Mouse (Mus musculus): ENCODE results near the gene Gpx3. TPM values are rescaled to one million over a fixed set of nuclear protein-coding genes. Genes with fewer than 3 reads are reported as not detected.
A peak's percentile ranks its signal among the peaks of the same experiment; 100 is the strongest.
"Not testable (repeated sequence)": the region's sequence is repeated elsewhere in the genome, so short reads cannot be mapped to it uniquely, and the experiment has no call there.

The Gpx3 gene
- polyA plus RNA-seq (2017; shearing (Covaris generic)), result 1 to 10 TPM in 1 of 3 experiments, under 1 TPM in 2; 0.67 to 1.6 (median 0.85) TPM

DNA sequence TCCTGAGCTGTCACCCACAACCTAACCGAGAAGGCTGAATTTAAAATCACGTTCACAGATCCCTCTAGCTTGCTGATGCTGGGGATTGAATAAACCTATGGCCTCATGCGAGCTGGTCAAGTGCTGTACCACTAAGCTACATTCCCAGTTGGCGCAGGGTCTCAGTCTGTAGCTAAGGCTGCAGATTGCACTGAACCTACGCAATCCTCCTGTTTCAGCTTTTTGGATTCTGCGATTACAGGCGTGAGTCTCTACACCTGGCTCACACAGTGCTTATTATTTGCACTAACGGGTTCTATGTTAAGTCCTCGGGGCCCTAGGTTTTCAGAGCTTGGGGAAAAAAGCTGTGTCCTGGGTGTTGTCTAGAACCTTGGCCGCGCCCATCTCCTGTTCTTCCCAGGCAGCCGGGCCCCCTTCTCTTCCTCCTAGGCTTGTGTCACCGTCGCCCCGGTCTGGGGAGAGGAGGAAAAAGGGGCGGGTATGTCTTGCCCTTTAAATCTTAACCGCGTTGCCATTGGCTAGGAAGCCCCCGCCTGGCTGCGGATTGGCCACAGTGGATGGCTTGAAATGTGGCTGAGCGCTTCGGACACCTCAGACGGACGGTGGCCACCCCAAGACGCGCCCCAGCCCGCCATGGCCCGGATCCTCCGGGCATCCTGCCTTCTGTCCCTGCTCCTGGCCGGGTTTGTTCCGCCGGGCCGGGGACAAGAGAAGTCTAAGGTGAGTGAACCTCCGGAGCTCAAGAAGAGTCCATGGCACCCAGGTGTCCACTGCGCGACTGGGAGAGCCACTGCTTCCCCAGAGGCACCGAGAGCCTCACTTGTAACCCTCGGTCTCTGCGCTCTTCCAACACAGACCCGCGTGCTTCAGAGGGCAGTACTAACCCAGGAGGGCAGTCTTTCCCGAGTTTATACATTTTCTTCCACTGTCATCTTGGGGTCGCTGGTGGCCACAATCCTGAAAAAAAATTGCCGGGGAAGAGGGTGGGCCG, at the start of gene Gpx3:
Gene Gpx3, plus strand, starts transcription at position 121 of the 991 bp plus-strand sequence.
- ATAC-seq, result no peak

GRCm38 (mm10) chr11:54858880-54859279, 43.4 kb upstream of the Gpx3 start:
- not testable (repeated sequence) for ATAC-seq

GRCm38 (mm10) chr11:54859322-54860165, 42.7 kb upstream of the Gpx3 start:
- no peak for ATAC-seq

- ATAC-seq, result peak; percentile 93
Measured at GRCm38 (mm10) chr11:54860256-54861038, 41.8 kb upstream of the Gpx3 start, which contains the start of gene Lyrm7. Gene Lyrm7, minus strand, starts transcription at chr11:54860916.

- ATAC-seq, result no peak
Measured at GRCm38 (mm10) chr11:54861471-54862420, 40.5 kb upstream of the Gpx3 start.

DNA sequence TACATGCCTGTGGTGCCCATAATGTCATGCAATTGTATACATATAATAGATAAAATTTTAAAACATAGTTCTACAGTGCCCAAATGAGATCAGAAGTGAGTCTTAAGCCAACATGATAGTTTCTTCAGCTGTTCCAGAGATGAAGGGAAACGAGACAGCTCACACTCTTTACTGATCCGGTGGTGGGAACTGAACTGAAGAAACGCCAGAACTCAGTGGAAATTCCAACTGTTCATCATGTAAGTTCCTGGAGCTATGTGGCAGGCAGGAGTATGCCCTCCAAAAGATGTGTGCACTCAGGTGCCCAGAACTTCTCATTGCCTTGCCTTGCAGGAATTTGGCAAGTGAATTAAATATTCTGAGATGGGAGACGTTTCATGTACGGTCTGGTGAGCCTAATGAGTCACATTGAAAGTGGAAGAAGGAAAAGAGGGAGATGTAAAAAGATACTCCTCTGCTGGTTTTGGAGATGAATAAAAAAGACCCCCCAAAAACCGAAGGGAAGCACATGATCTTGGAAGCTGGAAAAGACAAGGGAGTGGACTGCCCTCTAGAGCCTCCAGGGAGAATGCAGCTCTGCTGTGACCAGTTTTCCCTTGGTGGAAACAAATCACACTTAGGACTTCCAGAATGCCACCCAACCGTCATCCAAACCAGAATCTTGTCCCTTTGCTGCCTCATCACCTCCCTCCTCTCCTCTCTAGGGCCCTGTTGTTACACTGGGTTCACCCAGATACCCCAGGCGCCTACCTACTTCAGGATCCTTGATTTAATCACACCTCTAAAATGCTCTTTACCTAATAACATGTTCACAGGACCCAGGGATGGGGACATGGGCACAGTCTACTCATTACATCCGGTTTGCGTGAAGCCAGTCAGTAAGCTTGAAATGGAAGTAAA, 39.4 kb upstream of the Gpx3 start:
- no peak for ATAC-seq

GRCm38 (mm10) chr11:54865330-54866085, 36.7 kb upstream of the Gpx3 start:
- no peak for ATAC-seq

- ATAC-seq, result peak; percentile 86
Measured at GRCm38 (mm10) chr11:54866119-54867048, 35.9 kb upstream of the Gpx3 start, which contains the start of gene Hint1. Gene Hint1, plus strand, starts transcription at chr11:54866383.

DNA sequence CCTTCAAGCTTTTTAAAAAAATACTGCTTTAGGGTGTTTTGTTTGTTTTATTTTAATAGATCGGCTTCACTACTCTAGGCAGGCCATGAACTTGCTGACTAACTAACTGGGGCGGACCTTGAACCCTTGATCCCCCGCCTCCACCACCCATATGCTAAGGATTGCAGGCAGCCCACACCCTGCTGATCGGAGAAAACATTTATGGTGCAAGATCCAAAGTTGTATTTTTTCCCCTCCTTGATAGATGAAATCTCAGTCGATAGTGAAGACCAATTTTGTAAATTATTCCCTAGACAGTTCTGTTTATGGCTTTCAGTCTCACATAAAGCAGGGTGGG, 35.2 kb upstream of the Gpx3 start:
- ATAC-seq, result no peak

DNA sequence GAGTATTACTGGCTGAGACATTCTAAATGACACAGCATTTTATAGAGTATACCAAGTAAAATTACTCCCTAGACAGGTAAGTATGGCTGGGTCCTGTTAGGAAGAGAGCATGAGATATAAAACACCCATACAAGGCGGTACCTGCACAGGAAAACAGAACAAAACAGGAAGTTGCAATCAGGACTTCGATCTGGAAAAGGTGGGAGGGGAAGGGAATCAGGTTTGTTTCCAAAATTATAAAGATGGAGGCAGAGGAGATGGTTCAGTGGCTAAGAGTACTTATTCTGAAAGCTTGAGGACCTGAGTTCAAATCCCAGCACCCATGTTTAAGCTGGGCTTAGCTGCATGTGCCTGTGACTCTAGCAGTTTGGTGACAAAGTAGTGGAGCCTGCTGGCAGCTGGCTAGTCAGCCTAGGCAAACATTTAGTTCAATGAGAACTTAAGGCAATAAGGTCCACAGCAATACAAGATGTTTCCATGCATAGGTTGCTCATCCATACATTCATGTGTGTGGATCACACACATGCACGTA, 34.3 kb upstream of the Gpx3 start:
- ATAC-seq, result no peak

DNA sequence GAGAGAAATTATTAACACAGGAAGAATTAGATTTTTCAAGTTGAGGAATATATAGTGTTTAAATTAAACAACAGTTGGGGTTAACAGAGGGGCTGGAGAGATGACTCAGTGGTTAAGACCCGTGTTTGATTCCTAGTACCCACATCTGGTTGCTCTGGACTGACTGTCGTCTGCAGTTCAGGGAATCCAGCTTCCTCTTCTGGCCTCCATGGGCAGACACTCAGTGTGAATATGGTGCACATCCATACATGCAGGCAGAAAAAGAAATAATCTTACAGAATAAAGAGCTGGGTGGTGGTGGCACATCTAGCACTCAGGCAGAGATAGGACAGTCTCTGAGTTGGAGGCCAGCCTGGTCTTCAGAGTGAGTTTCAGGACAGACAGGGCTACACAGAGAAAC, 33.8 kb upstream of the Gpx3 start:
- no peak for ATAC-seq

GRCm38 (mm10) chr11:54869318-54869717, 32.9 kb upstream of the Gpx3 start:
- ATAC-seq, result no peak

- ATAC-seq, result no peak
Measured at GRCm38 (mm10) chr11:54871831-54872537, 30.3 kb upstream of the Gpx3 start.

GRCm38 (mm10) chr11:54876031-54876430, 26.2 kb upstream of the Gpx3 start:
- ATAC-seq, result no peak

DNA sequence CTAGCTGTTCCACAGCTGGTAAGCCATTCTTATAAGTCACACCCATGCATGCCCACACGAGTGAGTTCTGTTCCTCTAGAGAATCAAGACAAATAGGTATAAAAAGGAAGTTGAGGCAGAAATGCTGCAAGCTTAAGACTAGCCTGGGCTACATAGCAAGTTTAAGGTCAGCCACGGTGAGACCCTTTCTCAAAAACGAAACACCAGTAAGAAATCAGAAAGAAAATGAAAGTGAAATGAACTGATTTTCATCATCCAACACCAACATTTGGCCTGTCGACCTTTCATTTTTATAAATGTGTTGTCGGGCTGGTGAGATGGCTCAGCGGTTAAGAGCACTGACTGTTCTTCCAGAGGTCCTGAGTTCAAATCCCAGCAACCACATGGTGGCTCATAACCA, 23.4 kb upstream of the Gpx3 start:
- ATAC-seq, result no peak

DNA sequence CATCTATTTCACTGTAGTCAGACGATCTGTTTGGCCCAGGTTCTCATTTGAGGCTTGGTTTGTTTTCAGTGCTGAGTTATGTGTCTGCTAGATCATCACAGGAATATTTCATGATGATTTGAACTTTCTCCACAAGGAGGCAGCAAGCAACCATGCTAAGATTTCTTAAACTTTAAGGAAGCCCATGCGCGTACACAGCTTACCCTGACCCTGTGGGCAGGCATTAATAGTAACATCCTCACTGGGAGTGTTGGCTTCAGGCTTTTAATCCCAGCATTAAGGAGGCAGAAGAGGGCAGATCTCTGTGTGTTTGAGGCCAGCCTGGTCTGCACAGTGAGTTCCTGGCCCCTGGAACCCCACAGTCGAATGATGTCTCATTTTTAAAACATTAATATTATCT, 22.8 kb upstream of the Gpx3 start:
- peak; percentile 83 for ATAC-seq

DNA sequence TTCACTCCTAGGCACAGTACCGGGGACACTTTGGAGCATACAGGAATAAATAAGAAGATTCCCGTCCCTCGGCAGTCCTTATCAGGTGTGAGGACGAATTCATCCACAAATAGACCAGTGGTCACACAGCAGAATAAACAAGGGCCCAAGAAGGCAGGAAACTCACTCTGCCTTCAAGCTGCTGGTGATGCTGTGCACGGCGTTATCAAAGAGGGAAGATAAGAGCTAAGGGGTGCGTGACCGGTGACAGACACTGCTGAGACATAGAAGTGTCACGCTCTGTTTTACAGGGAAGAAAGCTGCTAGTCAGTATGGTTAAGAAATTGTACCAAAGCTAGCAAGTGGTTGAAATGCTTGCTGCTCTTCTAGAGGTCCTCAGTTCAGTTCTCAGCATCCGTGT, 22.3 kb upstream of the Gpx3 start:
- no peak for ATAC-seq

All from inflammation-experienced regulatory T-cells, adult 6 months (primary cell).